Mouse (Mus musculus) erythroblast, adult 5-6 weeks (primary cell): ENCODE results near the gene Tmem262. TPM values are rescaled to one million over a fixed set of nuclear protein-coding genes. Genes with fewer than 3 reads are reported as not detected.
"Not testable (repeated sequence)": the region's sequence is repeated elsewhere in the genome, so short reads cannot be mapped to it uniquely, and the experiment has no call there.

Experiments used
- ATAC-seq: replicated peaks from 2 replicates; pipeline ENCODE4 v1.8.0; 2016; ENCODE audit warnings: moderate number of reproducible peaks, mild to moderate bottlenecking, moderate TSS enrichment, inconsistent platforms; ENCODE audit not compliant: poor library complexity, low FRiP score, severe bottlenecking
- total RNA-seq, 2 experiments: library from RNA; stranded (forward) in 1 of 2; stranded (reverse) in 1 of 2; fragments of 150-400 nt in 1 of 2; fragments of 200-764, 138-1000 nt in 1 of 2; gene quantifications; 2 replicates each; pipeline versions ENCODE4 v1.2.3 to v1.2.4; 2015 to 2017; ENCODE audit warnings: low replicate concordance in 2 of 2

The Tmem262 gene
- total RNA-seq (2015; ENCODE audit: low replicate concordance) (not detected in 2 replicates), total RNA-seq (2017; ENCODE audit: low replicate concordance) (not detected in 2 replicates)

- no peak for ATAC-seq
These were observed at the start of gene Tmem262 for GRCm38 (mm10) chr19:6079983-6080480. Tmem262 (plus strand) TSS chr19:6080033.

GRCm38 (mm10) chr19:6030520-6031280 lies 49.1 kb upstream of the Tmem262 start:
- ATAC-seq: 0 out of 2 replicates have a peak, but pooled peaks have one; percentile 40

GRCm38 (mm10) chr19:6035966-6036585 lies 43.8 kb upstream of the Tmem262 start:
- ATAC-seq: no peak

GRCm38 (mm10) chr19:6037695-6038094 lies 42.1 kb upstream of the Tmem262 start:
- ATAC-seq: no peak

GRCm38 (mm10) chr19:6038326-6038725 lies 41.5 kb upstream of the Tmem262 start:
- ATAC-seq: no peak

GRCm38 (mm10) chr19:6040002-6040401 lies 39.8 kb upstream of the Tmem262 start:
- ATAC-seq: no peak

- no peak for ATAC-seq
These were observed 37.5 kb upstream of the Tmem262 start for GRCm38 (mm10) chr19:6042293-6042692.

GRCm38 (mm10) chr19:6044102-6044501 lies 35.7 kb upstream of the Tmem262 start:
- ATAC-seq: not testable (repeated sequence)

- peak; percentile 67 for ATAC-seq
These were observed 34.2 kb upstream of the Tmem262 start for GRCm38 (mm10) chr19:6045366-6046293.

GRCm38 (mm10) chr19:6046294-6047153 lies 33.3 kb upstream of the Tmem262 start, which contains the start of gene Syvn1:
Syvn1 (plus strand) TSS chr19:6046576.
- ATAC-seq: peak; percentile 85

GRCm38 (mm10) chr19:6047154-6047898 lies 32.5 kb upstream of the Tmem262 start:
- peak; percentile 18; the same call in 1 of the 2 replicates for ATAC-seq

GRCm38 (mm10) chr19:6047899-6048166 lies 32.0 kb upstream of the Tmem262 start:
- ATAC-seq: no peak

- ATAC-seq: no peak
These were observed 31.0 kb upstream of the Tmem262 start for GRCm38 (mm10) chr19:6048681-6049410.

- no peak for ATAC-seq
These were observed 27.3 kb upstream of the Tmem262 start for GRCm38 (mm10) chr19:6052516-6052915.

GRCm38 (mm10) chr19:6054296-6054695 lies 25.5 kb upstream of the Tmem262 start:
- no peak for ATAC-seq

GRCm38 (mm10) chr19:6056696-6057095 lies 23.1 kb upstream of the Tmem262 start:
- ATAC-seq: no peak

GRCm38 (mm10) chr19:6057313-6058096 lies 22.3 kb upstream of the Tmem262 start, which contains the start of the genes Mrpl49 and Fau:
Mrpl49 (minus strand) TSS chr19:6057785.
Fau (plus strand) TSS chr19:6057844.
- ATAC-seq: peak; percentile 77
